Mouse (Mus musculus): ENCODE data around the gene Paqr7. TPM values are rescaled to one million over a fixed set of nuclear protein-coding genes. Genes with fewer than 3 reads are reported as not detected.

Gene Paqr7
- polyA plus RNA-seq, 1 experiment from 2014 or later, result 4.2 TPM

- no peak for ATAC-seq (replicated peaks; ENCODE audit: insufficient number of reproducible peaks, low FRiP score, low TSS enrichment)
- 81% methylated on average over 5 of the region's 5 CpGs for whole genome bisulfite sequencing (ENCODE audit: insufficient replicate concordance)
Observed at GRCm38 (mm10) chr4:134525806-134526205, 29.3 kb downstream of the Paqr7 start.

GRCm38 (mm10) chr4:134526220-134526619 lies 29.7 kb downstream of the Paqr7 start:
- no peaks in the 10 kb centered on the region for H3K27me3 ChIP-seq (ENCODE audit: control insufficient read depth, insufficient read depth, low read length)
- H3K9me3 ChIP-seq (replicated peaks; ENCODE audit: control insufficient read depth, low read length), result no peaks in the 10 kb centered on the region
- H3K4me1 ChIP-seq (ENCODE audit: control insufficient read depth, insufficient read depth, low read length), result no peaks in the 10 kb centered on the region
- no peak for ATAC-seq (replicated peaks; ENCODE audit: insufficient number of reproducible peaks, low FRiP score, low TSS enrichment)
- no peak overlapping the region for H3K4me2 ChIP-seq
- H3K27ac ChIP-seq (ENCODE audit: low read depth, low read length), result no peak overlapping the region
- peaks cover 44% of the 10 kb centered on the region for H3K36me3 ChIP-seq (ENCODE audit: control insufficient read depth, insufficient read depth, low read length)
- 83% methylated on average over 5 of the region's 5 CpGs for WGBS (ENCODE audit: insufficient replicate concordance)
- no peak overlapping the region for H3K4me3 ChIP-seq (ENCODE audit: low read depth, low read length)
- no peak overlapping the region for H3K9ac ChIP-seq (ENCODE audit: low read depth, low read length)

More at GRCm38 (mm10) chr4:134525806-134526205, 29.3 kb downstream of the Paqr7 start:
- Histone ChIP-seq H3K36me3 (ENCODE audit: control insufficient read depth, insufficient read depth, low read length) (peaks cover 42% of the 10 kb centered on the region), H3K4me2 (no peak overlapping the region), H3K9ac (ENCODE audit: low read depth, low read length) (no peak overlapping the region), H3K9me3 (replicated peaks; ENCODE audit: control insufficient read depth, low read length) (no peaks in the 10 kb centered on the region), H3K27me3 (ENCODE audit: control insufficient read depth, insufficient read depth, low read length) (no peaks in the 10 kb centered on the region), H3K4me1 (ENCODE audit: control insufficient read depth, insufficient read depth, low read length) (no peaks in the 10 kb centered on the region), H3K27ac (ENCODE audit: low read depth, low read length) (no peak overlapping the region), H3K4me3 (ENCODE audit: low read depth, low read length) (no peak overlapping the region)

- WGBS (ENCODE audit: insufficient replicate concordance), result 67% methylated on average over 4 of the region's 4 CpGs
- H3K4me2 ChIP-seq, result no peak overlapping the region
Observed at GRCm38 (mm10) chr4:134532928-134533327, 36.4 kb downstream of the Paqr7 start.

GRCm38 (mm10) chr4:134533421-134533820 lies 36.9 kb downstream of the Paqr7 start:
- Histone ChIP-seq H3K4me3 (ENCODE audit: low read depth, low read length) (peak overlapping the region; percentile 99), H3K4me1 (ENCODE audit: control insufficient read depth, insufficient read depth, low read length) (peaks cover 31% of the 10 kb centered on the region), H3K4me2 (peak overlapping the region; percentile 98), H3K27ac (ENCODE audit: low read depth, low read length) (no peak overlapping the region), H3K9ac (ENCODE audit: low read depth, low read length) (peak overlapping the region; percentile 88; the same call in 1 of the 2 replicates), H3K27me3 (ENCODE audit: control insufficient read depth, insufficient read depth, low read length) (no peaks in the 10 kb centered on the region), H3K36me3 (ENCODE audit: control insufficient read depth, insufficient read depth, low read length) (peaks cover 23% of the 10 kb centered on the region), H3K9me3 (replicated peaks; ENCODE audit: control insufficient read depth, low read length) (no peaks in the 10 kb centered on the region)
- WGBS (ENCODE audit: insufficient replicate concordance), result 86% methylated on average over 4 of the region's 4 CpGs
- ATAC-seq (replicated peaks; ENCODE audit: insufficient number of reproducible peaks, low FRiP score, low TSS enrichment), result no peak

More at GRCm38 (mm10) chr4:134532928-134533327, 36.4 kb downstream of the Paqr7 start:
- no peak overlapping the region for H3K4me3 ChIP-seq (ENCODE audit: low read depth, low read length)
- peaks cover 31% of the 10 kb centered on the region for H3K4me1 ChIP-seq (ENCODE audit: control insufficient read depth, insufficient read depth, low read length)
- no peak overlapping the region for H3K9ac ChIP-seq (ENCODE audit: low read depth, low read length)
- no peak overlapping the region for H3K27ac ChIP-seq (ENCODE audit: low read depth, low read length)
- H3K36me3 ChIP-seq (ENCODE audit: control insufficient read depth, insufficient read depth, low read length), result peaks cover 27% of the 10 kb centered on the region
- ATAC-seq (replicated peaks; ENCODE audit: insufficient number of reproducible peaks, low FRiP score, low TSS enrichment), result no peak
- no peaks in the 10 kb centered on the region for H3K9me3 ChIP-seq (replicated peaks; ENCODE audit: control insufficient read depth, low read length)
- no peaks in the 10 kb centered on the region for H3K27me3 ChIP-seq (ENCODE audit: control insufficient read depth, insufficient read depth, low read length)

- Histone ChIP-seq H3K9me3 (replicated peaks; ENCODE audit: control insufficient read depth, low read length) (no peaks in the 10 kb centered on the region), H3K4me2 (peak overlapping the region; percentile 98), H3K36me3 (ENCODE audit: control insufficient read depth, insufficient read depth, low read length) (peaks cover 17% of the 10 kb centered on the region), H3K4me3 (ENCODE audit: low read depth, low read length) (peak overlapping the region; percentile 99), H3K9ac (ENCODE audit: low read depth, low read length) (peak overlapping the region; percentile 88), H3K27ac (ENCODE audit: low read depth, low read length) (peak overlapping the region; percentile 89), H3K27me3 (ENCODE audit: control insufficient read depth, insufficient read depth, low read length) (no peaks in the 10 kb centered on the region), H3K4me1 (ENCODE audit: control insufficient read depth, insufficient read depth, low read length) (peaks cover 31% of the 10 kb centered on the region)
- peak; percentile 5; the same call in 1 of the 2 replicates for ATAC-seq (replicated peaks; ENCODE audit: insufficient number of reproducible peaks, low FRiP score, low TSS enrichment)
- 1% methylated on average over 57 of the region's 57 CpGs for WGBS (ENCODE audit: insufficient replicate concordance)
Observed at GRCm38 (mm10) chr4:134534124-134534886, 37.8 kb downstream of the Paqr7 start.

GRCm38 (mm10) chr4:134534932-134535786 lies 38.7 kb downstream of the Paqr7 start, which contains the start of gene Mtfr1l:
Mtfr1l (minus strand) TSS chr4:134535387.
- H3K27ac ChIP-seq (ENCODE audit: low read depth, low read length), result peak within 1 kb of the TSS; percentile 89
- peak within 1 kb of the TSS; percentile 88 for H3K9ac ChIP-seq (ENCODE audit: low read depth, low read length)
- H3K9me3 ChIP-seq (replicated peaks; ENCODE audit: control insufficient read depth, low read length), result no peaks in the 10 kb centered on the region
- H3K4me2 ChIP-seq, result peak within 1 kb of the TSS; percentile 98
- peaks cover 14% of the 10 kb centered on the region for H3K36me3 ChIP-seq (ENCODE audit: control insufficient read depth, insufficient read depth, low read length)
- ATAC-seq (replicated peaks; ENCODE audit: insufficient number of reproducible peaks, low FRiP score, low TSS enrichment), result peak; percentile 95
- 1% methylated on average over 71 of the region's 71 CpGs for WGBS (ENCODE audit: insufficient replicate concordance)
- peaks cover 31% of the 10 kb centered on the region for H3K4me1 ChIP-seq (ENCODE audit: control insufficient read depth, insufficient read depth, low read length)
- H3K4me3 ChIP-seq (ENCODE audit: low read depth, low read length), result peak within 1 kb of the TSS; percentile 99
- H3K27me3 ChIP-seq (ENCODE audit: control insufficient read depth, insufficient read depth, low read length), result no peaks in the 10 kb centered on the region

GRCm38 (mm10) chr4:134535787-134536151 lies 39.3 kb downstream of the Paqr7 start:
- 20% methylated on average over 8 of the region's 8 CpGs for WGBS (ENCODE audit: insufficient replicate concordance)
- Histone ChIP-seq H3K27ac (ENCODE audit: low read depth, low read length) (peak overlapping the region; percentile 54), H3K4me1 (ENCODE audit: control insufficient read depth, insufficient read depth, low read length) (peaks cover 31% of the 10 kb centered on the region), H3K4me2 (peak overlapping the region; percentile 98), H3K9me3 (replicated peaks; ENCODE audit: control insufficient read depth, low read length) (no peaks in the 10 kb centered on the region), H3K27me3 (ENCODE audit: control insufficient read depth, insufficient read depth, low read length) (no peaks in the 10 kb centered on the region), H3K9ac (ENCODE audit: low read depth, low read length) (peak overlapping the region; percentile 67), H3K36me3 (ENCODE audit: control insufficient read depth, insufficient read depth, low read length) (peaks cover 13% of the 10 kb centered on the region), H3K4me3 (ENCODE audit: low read depth, low read length) (peak overlapping the region; percentile 99)
- no peak for ATAC-seq (replicated peaks; ENCODE audit: insufficient number of reproducible peaks, low FRiP score, low TSS enrichment)

GRCm38 (mm10) chr4:134538997-134539580 lies 42.6 kb downstream of the Paqr7 start:
- WGBS (ENCODE audit: insufficient replicate concordance), result 84% methylated on average over 10 of the region's 10 CpGs
- no peak overlapping the region for H3K27ac ChIP-seq (ENCODE audit: low read depth, low read length)
- H3K36me3 ChIP-seq (ENCODE audit: control insufficient read depth, insufficient read depth, low read length), result peaks cover 15% of the 10 kb centered on the region
- H3K4me1 ChIP-seq (ENCODE audit: control insufficient read depth, insufficient read depth, low read length), result peaks cover 8% of the 10 kb centered on the region
- ATAC-seq (replicated peaks; ENCODE audit: insufficient number of reproducible peaks, low FRiP score, low TSS enrichment), result no peak
- H3K9ac ChIP-seq (ENCODE audit: low read depth, low read length), result no peak overlapping the region
- H3K9me3 ChIP-seq (replicated peaks; ENCODE audit: control insufficient read depth, low read length), result no peaks in the 10 kb centered on the region
- no peak overlapping the region for H3K4me3 ChIP-seq (ENCODE audit: low read depth, low read length)
- no peaks in the 10 kb centered on the region for H3K27me3 ChIP-seq (ENCODE audit: control insufficient read depth, insufficient read depth, low read length)
- no peak overlapping the region for H3K4me2 ChIP-seq

All from heart, embryonic 11.5 days (tissue).